Mouse (Mus musculus) CD4-positive naive resting alpha-beta T cell, adult 76 days (primary cell): ENCODE results near the gene Il13ra2. TPM values are rescaled to one million over a fixed set of nuclear protein-coding genes. Genes with fewer than 3 reads are reported as not detected.

Source experiments
- total RNA-seq: library from RNA; stranded (reverse); gene quantifications from one replicate; pipeline ENCODE4 v1.2.4, GENCODE M21; 2023

The Il13ra2 gene
- not detected for total RNA-seq

DNA sequence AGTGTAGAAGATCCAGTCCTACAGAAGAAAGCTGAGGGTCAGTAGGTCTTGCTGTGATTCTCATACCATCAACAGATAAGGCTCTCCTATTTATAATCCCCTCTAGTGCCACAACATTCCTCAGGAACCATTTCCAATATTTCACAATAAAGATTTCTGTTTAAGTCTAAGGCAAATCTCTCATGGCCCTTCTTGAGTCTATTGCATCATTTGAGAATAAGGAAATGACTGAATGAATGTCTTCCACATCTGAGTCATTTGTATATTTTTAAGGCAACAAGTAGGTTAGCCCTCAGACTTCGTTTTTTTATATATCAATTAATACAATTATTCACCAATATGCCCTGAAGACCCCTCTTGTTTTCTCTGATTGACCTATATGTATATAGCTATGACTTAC is at the start of gene Il13ra2:
Gene Il13ra2, minus strand, starts transcription at position 64 of the 400 bp plus-strand sequence.

DNA sequence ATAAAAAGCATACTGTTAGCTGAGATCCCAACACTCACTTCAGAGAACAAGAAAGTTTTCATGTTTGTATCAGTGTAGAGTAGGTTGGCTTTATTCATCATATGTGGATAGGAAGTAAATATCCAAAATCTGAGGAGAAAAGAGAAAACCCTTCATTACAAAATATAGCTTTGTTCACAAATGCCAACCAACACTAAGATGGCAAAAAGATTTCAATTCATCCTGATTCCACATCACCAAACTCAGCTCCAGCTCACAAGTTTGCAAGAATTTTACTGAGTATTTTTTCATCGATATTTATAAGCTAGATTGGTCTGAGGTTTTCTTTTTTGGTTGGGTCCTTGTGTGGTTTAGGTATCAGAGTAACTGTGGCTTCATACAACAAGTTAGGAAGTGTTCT is 24.6 kb upstream of the Il13ra2 start, which contains the start of gene Vmn1r239-ps:
Gene Vmn1r239-ps, minus strand, starts transcription at position 101 of the 400 bp plus-strand sequence.

Other genes starting within 250 kb of the Il13ra2 start
- not detected for gene Vmn1r239-ps, start 24.5 kb upstream of the Il13ra2 start, total RNA-seq
- not detected for gene Lrch2, start 124.9 kb upstream of the Il13ra2 start, total RNA-seq